Mouse (Mus musculus) liver, embryonic 14.5 days (tissue): ENCODE measurements around the gene Slc6a12.

Source experiments
- CTCF ChIP-seq: IDR thresholded peaks from 2 replicates; pipeline ENCODE4 v1.5.1; 2016; ENCODE audit warnings: antibody characterized with exemption, low read depth, control low read depth
- EP300 ChIP-seq: IDR thresholded peaks from 2 replicates; pipeline ENCODE4 v1.6.1; 2016; ENCODE audit warnings: antibody characterized with exemption, low read depth

- TF ChIP-seq CTCF (no peak), EP300 (no peak)
Measured at GRCm38 (mm10) chr6:121392610-121393252, 49.9 kb downstream of the Slc6a12 start.
